Mouse (Mus musculus) kidney, postnatal 0 days (tissue): ENCODE measurements around the gene Ndufs5. TPM values are rescaled to one million over a fixed set of nuclear protein-coding genes. Genes with fewer than 3 reads are reported as not detected.
A peak's percentile ranks its signal among the peaks of the same experiment; 100 is the strongest.

Source experiments
- ATAC-seq: fragments of 200-750 bp; cut with Nextera tagmentation; replicated peaks from 2 replicates; pipeline ENCODE4 v1.8.0; 2017; ENCODE audit warnings: low read depth, moderate number of reproducible peaks, moderate TSS enrichment, moderate library complexity; ENCODE audit not compliant: low FRiP score
- DNase-seq: peaks from one replicate; pipeline ENCODE4 v3.0.0-alpha.2; 2016; ENCODE audit warnings: low spot score
- H3K27ac ChIP-seq: fragments of 300-500 bp; sonication (generic); 2 replicates; pipeline ENCODE4 v1.5.1; 2014; ENCODE audit warnings: mild to moderate bottlenecking
- H3K27me3 ChIP-seq: fragments of 300-500 bp; sonication (generic); 2 replicates; pipeline ENCODE4 v1.6.1; 2014; ENCODE audit warnings: low read length, mixed read lengths; ENCODE audit not compliant: insufficient read depth
- H3K36me3 ChIP-seq: fragments of 300-500 bp; sonication (generic); 2 replicates; pipeline ENCODE4 v1.6.1; 2014; ENCODE audit warnings: low read length, mixed read lengths; ENCODE audit not compliant: insufficient read depth
- H3K4me1 ChIP-seq: fragments of 300-500 bp; sonication (generic); replicated peaks from 2 replicates; pipeline ENCODE4 v1.6.1; 2014; ENCODE audit warnings: antibody characterized with exemption, low read length, mixed read lengths; ENCODE audit not compliant: insufficient read depth
- H3K4me2 ChIP-seq: fragments of 300-500 bp; sonication (generic); 2 replicates; pipeline ENCODE4 v1.6.1; 2014; ENCODE audit warnings: mild to moderate bottlenecking, low read length, moderate library complexity, mixed read lengths
- H3K4me3 ChIP-seq: fragments of 300-500 bp; sonication (generic); replicated peaks from 2 replicates; pipeline ENCODE4 v1.5.1; 2014; ENCODE audit warnings: low read depth, low read length
- H3K9ac ChIP-seq: fragments of 300-500 bp; sonication (generic); 2 replicates; pipeline ENCODE4 v1.6.1; 2014; ENCODE audit warnings: low read depth, low read length
- H3K9me3 ChIP-seq: fragments of 300-500 bp; sonication (generic); replicated peaks from 2 replicates; pipeline ENCODE4 v1.6.1; 2016; ENCODE audit warnings: low read length, inconsistent platforms, mixed read lengths
- CTCF ChIP-seq: IDR thresholded peaks from 2 replicates; pipeline ENCODE4 v1.5.1; 2016; ENCODE audit warnings: antibody characterized with exemption, low read depth, mild to moderate bottlenecking, moderate library complexity
- WGBS: fragments of 180-500 bp; shearing (Covaris S2); extraction: QIAGEN DNeasy Blood & Tissue Kit; methylation state at CpG from one replicate; pipeline ENCODE4 v1.1.7; 2014; 5-methylcytosine and 5-hydroxymethylcytosine counted together
- polyA plus RNA-seq: library from polyadenylated mRNA; unstranded; fragments of >200 nt; fragmentation: Nextera tagmentation; extraction: Ambion mirVana; gene quantifications from 2 replicates; pipeline ENCODE4 v1.2.1, GENCODE M21; 2015

Ndufs5 gene
- polyA plus RNA-seq, 1 experiment from 2014 or later, result 482 TPM

DNA sequence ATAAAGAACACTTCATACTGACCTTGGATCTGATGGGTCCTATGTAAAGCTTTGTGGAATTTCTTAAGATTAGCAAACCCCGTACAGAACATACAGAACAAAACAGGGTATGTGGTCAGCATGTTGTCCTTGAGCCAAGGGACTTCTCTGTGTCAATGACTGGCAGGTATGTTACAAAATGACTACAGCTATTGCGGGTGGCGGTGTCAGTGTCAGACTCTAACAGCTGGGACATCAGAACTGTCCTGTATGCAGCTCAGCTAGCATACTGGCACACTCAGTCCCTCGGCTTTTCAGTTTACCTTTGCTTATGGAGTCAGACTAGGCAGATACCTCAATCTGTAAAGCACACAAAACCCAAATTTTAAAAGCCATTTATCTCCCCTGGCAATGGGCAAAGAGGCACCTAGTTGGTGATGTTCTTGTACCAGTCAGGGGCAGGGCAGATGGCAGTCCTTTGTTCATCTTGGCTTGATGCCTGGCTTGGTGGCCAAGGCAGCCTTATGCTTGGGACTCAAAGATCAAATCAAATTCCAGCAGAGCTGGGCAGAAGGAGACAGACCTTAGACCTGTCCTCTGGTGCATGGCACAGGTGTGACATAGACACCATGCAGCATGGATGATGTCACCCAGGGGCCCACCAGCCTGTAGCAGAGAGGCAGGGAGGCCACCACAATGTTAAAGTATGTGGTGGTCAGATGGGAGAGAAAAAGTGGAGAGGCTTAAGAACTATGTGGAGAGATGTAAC, 14.3 kb upstream of the Ndufs5 start:
- Histone ChIP-seq H3K9me3 (no peaks in the 10 kb centered on the region), H3K27ac (no peak overlapping the region), H3K4me2 (no peak overlapping the region), H3K4me3 (no peak overlapping the region), H3K4me1 (no peaks in the 10 kb centered on the region), H3K27me3 (no peaks in the 10 kb centered on the region), H3K36me3 (peaks cover 18% of the 10 kb centered on the region; the same call in 1 of the 2 replicates), H3K9ac (no peak overlapping the region)
- 91% methylated on average over 4 of the region's 4 CpGs for WGBS
- ATAC-seq, result 0 out of 2 replicates have a peak, but pooled peaks have one; percentile 43
- DNase-seq, result no peak
- no peak for TF ChIP-seq CTCF

DNA sequence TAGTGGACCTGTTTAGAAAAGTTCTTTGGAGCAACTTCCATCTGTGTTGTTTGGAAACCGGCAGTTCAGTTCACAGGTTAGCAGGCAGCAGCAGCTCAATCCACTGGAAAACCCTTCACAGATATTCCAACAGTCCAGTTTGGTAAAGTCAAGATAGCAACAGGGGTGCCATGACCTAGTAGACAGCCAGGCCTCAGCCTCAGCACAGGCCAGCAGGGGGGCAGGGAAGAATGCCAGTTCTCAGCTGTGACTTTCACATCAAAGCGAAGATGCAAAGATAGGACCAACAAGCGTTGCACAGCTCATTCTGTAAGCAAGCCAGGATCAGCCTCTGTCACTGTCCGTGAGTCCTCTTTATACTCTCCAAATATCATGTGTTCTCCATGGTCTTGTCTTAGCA, 3.8 kb upstream of the Ndufs5 start:
- Histone ChIP-seq H3K27me3 (no peaks in the 10 kb centered on the region), H3K9me3 (no peaks in the 10 kb centered on the region), H3K36me3 (no peaks in the 10 kb centered on the region), H3K27ac (no peak overlapping the region), H3K4me1 (0 out of 2 replicates have a peak, but pooled peaks cover 3% of the 10 kb centered on the region), H3K4me3 (no peak overlapping the region), H3K9ac (no peak overlapping the region), H3K4me2 (no peak overlapping the region)
- no peak for TF ChIP-seq CTCF
- DNase-seq, result no peak
- WGBS, result 87% methylated on average over 4 of the region's 4 CpGs
- ATAC-seq, result no peak

GRCm38 (mm10) chr4:123718434-123718780, 405 bp upstream of the Ndufs5 start:
- 16% methylated on average over 7 of the region's 7 CpGs for WGBS
- Histone ChIP-seq H3K4me2 (peak overlapping the region; percentile 47), H3K9me3 (no peaks in the 10 kb centered on the region), H3K9ac (peak overlapping the region; percentile 69), H3K4me1 (0 out of 2 replicates have a peak, but pooled peaks cover 3% of the 10 kb centered on the region), H3K4me3 (peak overlapping the region; percentile 54), H3K27ac (0 out of 2 replicates have a peak overlapping the region, but pooled peaks have one; percentile 1), H3K36me3 (0 out of 2 replicates have a peak, but pooled peaks cover 4% of the 10 kb centered on the region), H3K27me3 (no peaks in the 10 kb centered on the region)
- ATAC-seq (peak; percentile 15; the same call in 1 of the 2 replicates), DNase-seq (no peak)
- TF ChIP-seq CTCF, result no peak

DNA sequence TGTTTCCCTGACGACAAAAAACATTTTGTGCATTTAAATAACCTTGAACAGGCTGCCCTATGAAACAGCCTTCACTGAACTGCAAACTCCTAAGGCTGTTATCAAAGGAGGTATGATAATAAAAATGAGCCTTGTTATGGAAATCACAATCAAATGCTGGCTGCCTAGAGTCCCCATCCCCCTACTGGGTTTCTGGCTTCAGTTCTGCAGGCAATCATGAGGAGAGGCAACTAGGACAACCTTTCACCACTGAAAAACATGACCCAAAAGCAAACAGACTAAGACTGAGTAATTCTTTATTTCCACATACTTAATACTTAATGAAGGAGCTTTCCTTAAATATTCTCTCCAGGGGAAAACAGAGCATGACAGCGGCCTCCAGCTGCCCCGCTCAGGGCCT, 5.6 kb downstream of the Ndufs5 start:
- Histone ChIP-seq H3K9me3 (no peaks in the 10 kb centered on the region), H3K4me3 (no peak overlapping the region)
- WGBS, result 100% methylated on average over 1 of the region's 3 CpGs

GRCm38 (mm10) chr4:123707340-123707739, 10.7 kb downstream of the Ndufs5 start:
- ATAC-seq, result no peak
- no peak overlapping the region for H3K9ac ChIP-seq
- H3K9me3 ChIP-seq, result no peaks in the 10 kb centered on the region
- no peaks in the 10 kb centered on the region for H3K36me3 ChIP-seq
- no peak for TF ChIP-seq CTCF
- H3K4me3 ChIP-seq, result no peak overlapping the region
- H3K4me2 ChIP-seq, result no peak overlapping the region
- DNase-seq, result no peak
- 97% methylated on average over 5 of the region's 5 CpGs for WGBS
- H3K4me1 ChIP-seq, result no peaks in the 10 kb centered on the region
- H3K27ac ChIP-seq, result no peak overlapping the region
- H3K27me3 ChIP-seq, result no peaks in the 10 kb centered on the region

More for the DNA sequence above, 5.6 kb downstream of the Ndufs5 start:
- Histone ChIP-seq H3K9ac (no peak overlapping the region), H3K27ac (no peak overlapping the region), H3K27me3 (no peaks in the 10 kb centered on the region), H3K4me2 (no peak overlapping the region), H3K4me1 (0 out of 2 replicates have a peak, but pooled peaks cover 3% of the 10 kb centered on the region), H3K36me3 (0 out of 2 replicates have a peak, but pooled peaks cover 4% of the 10 kb centered on the region)
- ATAC-seq (no peak), DNase-seq (no peak)
- TF ChIP-seq CTCF, result no peak

- H3K4me1 ChIP-seq, result no peaks in the 10 kb centered on the region
- no peak overlapping the region for H3K27ac ChIP-seq
- no peaks in the 10 kb centered on the region for H3K27me3 ChIP-seq
- no peaks in the 10 kb centered on the region for H3K9me3 ChIP-seq
- WGBS, result 93% methylated on average over 2 of the region's 2 CpGs
- ATAC-seq (no peak), DNase-seq (no peak)
- H3K36me3 ChIP-seq, result no peaks in the 10 kb centered on the region
- H3K4me3 ChIP-seq, result no peak overlapping the region
- no peak overlapping the region for H3K4me2 ChIP-seq
- no peak for TF ChIP-seq CTCF
- no peak overlapping the region for H3K9ac ChIP-seq
Measured at GRCm38 (mm10) chr4:123705340-123705739, 12.7 kb downstream of the Ndufs5 start.
